Mouse (Mus musculus): ENCODE measurements at regions not wholly inside any gene's neighbourhood (a gene's known extent, or its start where the extent isn't known, plus 50 kb on each side); places are given as distances from the start of the nearest gene placed in this dataset.

DNA sequence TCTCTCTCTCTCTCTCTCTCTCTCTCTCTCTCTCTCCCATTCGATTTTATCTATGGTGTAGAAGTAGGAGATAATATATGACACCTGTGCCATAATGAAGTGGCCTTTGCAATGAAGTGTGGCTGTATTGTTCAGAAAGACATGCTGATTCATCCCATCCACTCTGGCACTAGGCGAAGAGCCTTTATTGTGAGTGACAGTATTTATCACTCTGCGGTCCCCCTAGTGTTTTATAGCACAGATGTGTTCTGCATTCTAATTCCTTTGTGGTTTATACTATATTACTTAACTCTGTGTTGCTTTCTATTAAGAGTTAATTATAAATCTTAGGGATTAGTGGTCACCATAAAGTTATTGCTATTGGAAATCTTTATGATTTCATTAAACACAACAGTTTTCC is 398.7 kb downstream of the Tmem38b start:
- no peak for TF ChIP-seq POLR2A (IDR thresholded peaks at IDR 0.05; ENCODE audit: insufficient read depth, low read length)
- no peak for TF ChIP-seq EP300 (IDR thresholded peaks at IDR 0.05; ENCODE audit: insufficient read depth, low read depth, low read length)
- no peak for TF ChIP-seq CTCF (IDR thresholded peaks at IDR 0.05; ENCODE audit: low read depth, low read length)
- H3K4me1 ChIP-seq (ENCODE audit: control insufficient read depth, insufficient read depth, low read length), result no peaks in the 10 kb centered on the region
- H3K27me3 ChIP-seq (ENCODE audit: control insufficient read depth, insufficient read depth, low read length, poor library complexity, severe bottlenecking), result no peaks in the 10 kb centered on the region
- no peak overlapping the region for H3K9ac ChIP-seq (ENCODE audit: low read depth, poor library complexity, severe bottlenecking)
- no peak overlapping the region for H3K27ac ChIP-seq (ENCODE audit: insufficient read depth, low read length)
- H3K9me3 ChIP-seq (replicated peaks; ENCODE audit: control insufficient read depth, insufficient read depth, low read length, poor library complexity, severe bottlenecking), result peaks cover 3% of the 10 kb centered on the region; the same call in 1 of the 2 replicates
- no peak overlapping the region for H3K4me3 ChIP-seq (ENCODE audit: low read depth, low read length)
- H3K36me3 ChIP-seq (ENCODE audit: control insufficient read depth, insufficient read depth, low read length, poor library complexity, severe bottlenecking), result no peaks in the 10 kb centered on the region
